Mouse (Mus musculus) lung, postnatal 10 days (tissue): ENCODE data around the gene 1700084M14Rik.
"Not testable (repeated sequence)": the region's sequence is repeated elsewhere in the genome, so short reads cannot be mapped to it uniquely, and the experiment has no call there.

Experiments used
- DNase-seq: peaks from one replicate; pipeline ENCODE4 v3.0.0; 2021

Gene 1700084M14Rik

GRCm38 (mm10) chrX:91575811-91576210 is at the start of gene 1700084M14Rik:
Gene 1700084M14Rik, minus strand, starts transcription at chrX:91575911.
- DNase-seq: not testable (repeated sequence)
